Mouse (Mus musculus) liver, embryonic 12.5 days (tissue): ENCODE data around the gene Dcst1. TPM values are rescaled to one million over a fixed set of nuclear protein-coding genes. Genes with fewer than 3 reads are reported as not detected.

Experiments used
- ATAC-seq: fragments of 200-750 bp; cut with Nextera tagmentation; 2 replicates; pipeline ENCODE4 v1.8.0; 2017; ENCODE audit warnings: moderate number of reproducible peaks, mild to moderate bottlenecking, moderate library complexity
- H3K27ac ChIP-seq: fragments of 300-500 bp; sonication (generic); 2 replicates; pipeline ENCODE4 v1.5.1; 2016; ENCODE audit warnings: mild to moderate bottlenecking
- H3K27me3 ChIP-seq: fragments of 300-500 bp; sonication (generic); replicated peaks from 2 replicates; pipeline ENCODE4 v1.6.1; 2016; ENCODE audit warnings: mild to moderate bottlenecking, moderate library complexity
- H3K36me3 ChIP-seq: fragments of 300-500 bp; sonication (generic); 2 replicates; pipeline ENCODE4 v1.6.1; 2016; ENCODE audit warnings: mild to moderate bottlenecking, moderate library complexity
- H3K4me1 ChIP-seq: fragments of 300-500 bp; sonication (generic); 2 replicates; pipeline ENCODE4 v1.6.1; 2016
- H3K4me2 ChIP-seq: fragments of 300-500 bp; sonication (generic); 2 replicates; pipeline ENCODE4 v1.6.1; 2016; ENCODE audit warnings: mild to moderate bottlenecking, moderate library complexity
- H3K4me3 ChIP-seq: fragments of 300-500 bp; sonication (generic); 2 replicates; pipeline ENCODE4 v1.5.1; 2016; ENCODE audit warnings: mild to moderate bottlenecking, moderate library complexity
- H3K9ac ChIP-seq: fragments of 300-500 bp; sonication (generic); 2 replicates; pipeline ENCODE4 v1.6.1; 2016; ENCODE audit warnings: mild to moderate bottlenecking, moderate library complexity
- H3K9me3 ChIP-seq: fragments of 300-500 bp; sonication (generic); replicated peaks from 2 replicates; pipeline ENCODE4 v1.6.1; 2016; ENCODE audit warnings: mild to moderate bottlenecking, moderate library complexity
- WGBS: fragments of 180-500 bp; shearing (Covaris S2); methylation state at CpG from one replicate; pipeline ENCODE4 v1.1.7; 2016; ENCODE audit not compliant: insufficient replicate concordance; 5-methylcytosine and 5-hydroxymethylcytosine counted together
- polyA plus RNA-seq: library from polyadenylated mRNA; unstranded; fragments of >200 nt; fragmentation: Nextera tagmentation; extraction: Ambion mirVana; gene quantifications from 2 replicates; pipeline ENCODE4 v1.2.1, GENCODE M21; 2016

The Dcst1 gene
- polyA plus RNA-seq, 1 experiment from 2014 or later = not detected

- H3K4me3 ChIP-seq = peak overlapping the region; percentile 51
- peak; percentile 77 for ATAC-seq
- H3K27ac ChIP-seq = peak overlapping the region; percentile 33; the same call in 1 of the 2 replicates
- H3K4me2 ChIP-seq = peak overlapping the region; percentile 78
- peaks cover 20% of the 10 kb centered on the region for H3K36me3 ChIP-seq
- peak overlapping the region; percentile 59 for H3K9ac ChIP-seq
- no peaks in the 10 kb centered on the region for H3K9me3 ChIP-seq
- peaks cover 26% of the 10 kb centered on the region for H3K4me1 ChIP-seq
- 9% methylated on average over 29 of the region's 29 CpGs for WGBS
- H3K27me3 ChIP-seq = peaks cover under 1% of the 10 kb centered on the region; the same call in 1 of the 2 replicates
These were observed 13.5 kb upstream of the Dcst1 start for GRCm38 (mm10) chr3:89378394-89379067.

DNA sequence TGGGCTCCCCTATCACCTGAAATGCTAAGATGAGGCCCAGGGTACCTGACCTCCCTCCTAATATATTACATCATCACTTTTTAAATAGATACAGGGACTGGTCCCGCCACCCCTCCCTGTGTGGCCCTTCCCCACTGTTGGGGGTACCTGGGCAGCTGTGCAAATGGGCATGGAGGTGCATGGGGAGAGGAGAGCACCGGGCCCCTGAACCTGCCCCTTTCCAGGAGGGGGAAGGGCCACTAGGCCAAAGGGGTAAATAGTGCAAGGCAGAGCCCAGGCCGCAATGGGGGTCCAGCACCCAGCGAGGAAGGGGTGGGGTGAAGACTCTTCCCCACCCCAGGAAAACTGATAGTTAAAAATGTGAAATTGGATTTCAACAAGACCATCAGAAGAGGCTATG lies 12.8 kb upstream of the Dcst1 start:
- no peak for ATAC-seq
- 72% methylated on average over 4 of the region's 4 CpGs for WGBS
- Histone ChIP-seq H3K36me3 (peaks cover 20% of the 10 kb centered on the region), H3K4me3 (no peak overlapping the region), H3K4me2 (peak overlapping the region; percentile 78), H3K27ac (no peak overlapping the region), H3K4me1 (peaks cover 32% of the 10 kb centered on the region), H3K9me3 (no peaks in the 10 kb centered on the region), H3K9ac (no peak overlapping the region), H3K27me3 (peaks cover 7% of the 10 kb centered on the region; the same call in 1 of the 2 replicates)

- no peak overlapping the region for H3K9ac ChIP-seq
- H3K4me1 ChIP-seq = peaks cover 24% of the 10 kb centered on the region
- no peak overlapping the region for H3K4me3 ChIP-seq
- H3K36me3 ChIP-seq = no peaks in the 10 kb centered on the region
- H3K27me3 ChIP-seq = peaks cover 7% of the 10 kb centered on the region; the same call in 1 of the 2 replicates
- H3K9me3 ChIP-seq = no peaks in the 10 kb centered on the region
- WGBS = 34% methylated on average over 5 of the region's 5 CpGs
- no peak for ATAC-seq
- H3K4me2 ChIP-seq = no peak overlapping the region
- no peak overlapping the region; the same call in 1 of the 2 replicates for H3K27ac ChIP-seq
These were observed 8.7 kb upstream of the Dcst1 start for GRCm38 (mm10) chr3:89373581-89374231.

GRCm38 (mm10) chr3:89367338-89367737 lies 2.3 kb upstream of the Dcst1 start:
- Histone ChIP-seq H3K4me1 (no peaks in the 10 kb centered on the region), H3K9ac (no peak overlapping the region), H3K27ac (no peak overlapping the region), H3K36me3 (no peaks in the 10 kb centered on the region), H3K27me3 (peaks cover 13% of the 10 kb centered on the region; the same call in 1 of the 2 replicates), H3K4me3 (no peak overlapping the region), H3K4me2 (no peak overlapping the region), H3K9me3 (no peaks in the 10 kb centered on the region)
- WGBS = 65% methylated on average over 11 of the region's 11 CpGs
- no peak for ATAC-seq

DNA sequence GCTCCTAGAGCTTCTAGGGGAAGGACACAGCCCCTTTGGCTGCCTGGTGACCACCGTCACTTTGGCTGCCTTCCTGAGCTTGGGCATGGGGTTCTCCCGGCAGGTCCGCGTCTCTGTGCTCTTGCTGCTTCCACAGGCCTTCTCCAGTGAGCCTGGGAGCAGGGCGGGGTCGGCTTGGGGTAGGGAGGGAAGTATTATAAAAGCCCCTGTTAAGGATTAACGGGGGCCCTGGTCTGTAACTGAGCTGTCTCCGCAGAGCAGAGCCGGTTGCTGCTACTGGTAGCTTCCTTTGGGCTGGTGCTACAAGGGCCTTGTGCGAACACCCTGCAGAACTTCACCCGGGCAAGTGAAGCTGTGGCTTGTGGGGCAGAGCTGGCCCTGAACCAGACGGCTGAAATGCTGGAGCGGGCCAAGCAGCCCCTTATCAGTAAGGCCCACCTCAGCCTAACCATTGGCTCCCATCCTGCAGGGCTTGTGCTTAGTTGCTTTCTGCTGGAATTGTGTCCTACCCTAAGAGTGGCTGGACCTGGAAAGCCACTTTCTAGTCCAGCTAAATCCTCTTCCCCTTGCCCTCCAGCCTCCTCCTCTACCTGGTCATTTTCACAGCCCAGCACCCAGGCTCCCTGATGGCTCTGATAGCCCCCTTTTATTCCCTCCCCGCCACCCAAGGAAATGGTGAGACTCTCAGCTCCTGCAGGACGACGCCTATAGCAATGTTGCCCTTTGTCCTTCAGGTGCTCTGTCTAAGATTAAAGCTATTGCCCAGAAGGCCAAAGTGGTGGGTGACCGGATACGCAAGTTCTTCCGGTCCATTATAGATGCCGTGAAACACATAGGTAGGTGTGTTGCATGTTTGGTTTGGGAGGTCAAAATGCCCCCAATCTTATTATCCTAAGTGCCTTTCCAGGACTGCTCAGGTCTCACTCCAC lies 697 bp upstream of the Dcst1 start:
- Histone ChIP-seq H3K4me1 (no peaks in the 10 kb centered on the region), H3K4me3 (no peak overlapping the region), H3K9me3 (no peaks in the 10 kb centered on the region), H3K27me3 (peaks cover 13% of the 10 kb centered on the region; the same call in 1 of the 2 replicates), H3K9ac (no peak overlapping the region), H3K4me2 (no peak overlapping the region), H3K27ac (no peak overlapping the region), H3K36me3 (no peaks in the 10 kb centered on the region)
- WGBS = 61% methylated on average over 20 of the region's 20 CpGs
- ATAC-seq = no peak

DNA sequence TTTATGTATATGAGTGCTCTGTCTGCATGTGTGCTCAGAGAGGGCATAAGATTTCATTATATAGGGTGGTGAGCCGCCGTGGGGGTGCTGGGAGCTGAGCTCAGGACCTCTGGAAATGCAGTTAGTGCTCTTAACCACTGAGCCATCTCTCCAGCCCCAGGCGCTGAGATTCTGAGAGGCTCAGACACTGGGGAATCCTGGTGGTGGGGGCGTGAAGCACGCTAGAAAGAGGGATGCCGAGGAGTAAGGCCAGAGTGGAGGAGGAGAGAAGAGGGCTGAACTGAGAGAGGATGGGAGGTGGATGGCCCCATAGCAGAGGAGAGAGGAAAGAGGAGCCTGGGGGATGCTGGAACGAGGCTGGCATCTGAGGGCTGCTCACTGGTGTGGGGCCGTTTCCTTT lies 422 bp downstream of the Dcst1 start:
- WGBS = 57% methylated on average over 8 of the region's 8 CpGs
- H3K4me1 ChIP-seq = no peaks in the 10 kb centered on the region

GRCm38 (mm10) chr3:89361675-89362074 lies 3.4 kb downstream of the Dcst1 start, which contains the start of gene Dcst2:
Gene Dcst2, plus strand, starts transcription at chr3:89361975.
- WGBS = 71% methylated on average over 7 of the region's 7 CpGs
- Histone ChIP-seq H3K4me3 (no peak within 1 kb of the TSS), H3K9ac (no peak within 1 kb of the TSS), H3K4me1 (no peaks in the 10 kb centered on the region), H3K36me3 (no peaks in the 10 kb centered on the region), H3K27me3 (peaks cover 26% of the 10 kb centered on the region), H3K4me2 (no peak within 1 kb of the TSS), H3K27ac (no peak within 1 kb of the TSS), H3K9me3 (no peaks in the 10 kb centered on the region)
- no peak for ATAC-seq

More for the DNA sequence above, 422 bp downstream of the Dcst1 start:
- H3K9ac ChIP-seq = no peak overlapping the region
- no peaks in the 10 kb centered on the region for H3K36me3 ChIP-seq
- no peak for ATAC-seq
- H3K27ac ChIP-seq = no peak overlapping the region
- no peaks in the 10 kb centered on the region for H3K9me3 ChIP-seq
- H3K4me2 ChIP-seq = no peak overlapping the region
- H3K4me3 ChIP-seq = no peak overlapping the region
- peaks cover 13% of the 10 kb centered on the region; the same call in 1 of the 2 replicates for H3K27me3 ChIP-seq

DNA sequence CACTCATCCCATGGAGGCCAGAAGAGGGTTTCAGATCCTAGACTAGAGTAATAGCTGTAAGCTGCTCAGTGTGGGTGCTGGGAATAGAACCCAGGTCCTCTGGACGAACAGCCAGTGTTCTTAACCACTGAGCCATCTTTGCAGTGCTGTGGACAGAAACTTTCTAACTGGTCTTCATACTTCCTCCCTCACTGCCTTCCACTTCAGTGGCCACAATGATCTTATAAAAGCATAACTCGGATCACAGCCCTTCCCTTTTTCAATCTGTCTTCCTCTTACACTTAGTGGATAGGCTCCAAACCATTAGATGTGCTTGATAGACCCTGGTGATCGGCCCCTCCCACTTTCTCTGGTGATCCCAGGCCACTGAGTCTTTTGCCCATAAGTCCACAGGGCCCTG lies 4.8 kb downstream of the Dcst1 start:
- H3K9me3 ChIP-seq = no peaks in the 10 kb centered on the region
- H3K27me3 ChIP-seq = peaks cover 34% of the 10 kb centered on the region
- H3K9ac ChIP-seq = no peak overlapping the region
- no peak overlapping the region for H3K27ac ChIP-seq
- no peak overlapping the region for H3K4me3 ChIP-seq
- WGBS = 42% methylated on average over 3 of the region's 3 CpGs
- ATAC-seq = no peak
- no peaks in the 10 kb centered on the region for H3K36me3 ChIP-seq
- no peaks in the 10 kb centered on the region for H3K4me1 ChIP-seq
- H3K4me2 ChIP-seq = no peak overlapping the region

- Histone ChIP-seq H3K27ac (no peak overlapping the region), H3K4me1 (no peaks in the 10 kb centered on the region), H3K4me3 (no peak overlapping the region), H3K4me2 (no peak overlapping the region), H3K9ac (no peak overlapping the region), H3K36me3 (no peaks in the 10 kb centered on the region), H3K27me3 (peaks cover 28% of the 10 kb centered on the region), H3K9me3 (no peaks in the 10 kb centered on the region)
- 54% methylated on average over 6 of the region's 6 CpGs for WGBS
- ATAC-seq = no peak
These were observed 5.4 kb downstream of the Dcst1 start for GRCm38 (mm10) chr3:89359630-89360029.

- Histone ChIP-seq H3K9me3 (no peaks in the 10 kb centered on the region), H3K4me1 (peaks cover 6% of the 10 kb centered on the region; the same call in 1 of the 2 replicates), H3K36me3 (no peaks in the 10 kb centered on the region), H3K27me3 (peaks cover 61% of the 10 kb centered on the region), H3K4me3 (no peak overlapping the region), H3K4me2 (no peak overlapping the region), H3K9ac (no peak overlapping the region), H3K27ac (no peak overlapping the region)
- WGBS = 50% methylated on average over 9 of the region's 9 CpGs
- ATAC-seq = no peak
These were observed 9.0 kb downstream of the Dcst1 start for GRCm38 (mm10) chr3:89356029-89356428.

- Histone ChIP-seq H3K27ac (no peak overlapping the region), H3K27me3 (peaks cover 66% of the 10 kb centered on the region), H3K9ac (no peak overlapping the region), H3K4me2 (no peak overlapping the region), H3K36me3 (no peaks in the 10 kb centered on the region), H3K9me3 (no peaks in the 10 kb centered on the region), H3K4me3 (no peak overlapping the region), H3K4me1 (peaks cover 6% of the 10 kb centered on the region; the same call in 1 of the 2 replicates)
- ATAC-seq = no peak
- 59% methylated on average over 6 of the region's 6 CpGs for WGBS
These were observed 9.5 kb downstream of the Dcst1 start for GRCm38 (mm10) chr3:89355512-89355902.
